Mouse (Mus musculus) lung, postnatal 10 days (tissue): ENCODE data around the gene Sema3a.
A peak's percentile ranks its signal among the peaks of the same experiment; 100 is the strongest.

Source experiments
- DNase-seq: peaks from one replicate; pipeline ENCODE4 v3.0.0; 2021

Gene Sema3a

GRCm38 (mm10) chr5:13327281-13327680 lies 202.1 kb downstream of the Sema3a start:
- DNase-seq, result no peak

GRCm38 (mm10) chr5:13331412-13331811 lies 206.2 kb downstream of the Sema3a start:
- no peak for DNase-seq

GRCm38 (mm10) chr5:13337665-13338064 lies 212.5 kb downstream of the Sema3a start:
- no peak for DNase-seq

GRCm38 (mm10) chr5:13347068-13347467 lies 221.9 kb downstream of the Sema3a start:
- DNase-seq, result no peak

- DNase-seq, result no peak
Measured at GRCm38 (mm10) chr5:13351611-13352010, 226.4 kb downstream of the Sema3a start.

GRCm38 (mm10) chr5:13352995-13353394 lies 227.8 kb downstream of the Sema3a start:
- no peak for DNase-seq

- DNase-seq, result no peak
Measured at GRCm38 (mm10) chr5:13353539-13353938, 228.3 kb downstream of the Sema3a start.

GRCm38 (mm10) chr5:13354913-13355312 lies 229.7 kb downstream of the Sema3a start:
- DNase-seq, result no peak

GRCm38 (mm10) chr5:13358770-13359169 lies 233.6 kb downstream of the Sema3a start:
- DNase-seq, result peak; percentile 1

GRCm38 (mm10) chr5:13360711-13361110 lies 235.5 kb downstream of the Sema3a start:
- DNase-seq, result no peak

GRCm38 (mm10) chr5:13365108-13365507 lies 239.9 kb downstream of the Sema3a start:
- DNase-seq, result no peak

GRCm38 (mm10) chr5:13379223-13379622 lies 254.0 kb downstream of the Sema3a start:
- DNase-seq, result no peak

- DNase-seq, result no peak
Measured at GRCm38 (mm10) chr5:13384047-13384446, 258.8 kb downstream of the Sema3a start.

GRCm38 (mm10) chr5:13384714-13385113 lies 259.5 kb downstream of the Sema3a start:
- no peak for DNase-seq

- no peak for DNase-seq
Measured at GRCm38 (mm10) chr5:13386603-13387002, 261.4 kb downstream of the Sema3a start.

GRCm38 (mm10) chr5:13387679-13388078 lies 262.5 kb downstream of the Sema3a start:
- DNase-seq, result no peak

GRCm38 (mm10) chr5:13389995-13390394 lies 264.8 kb downstream of the Sema3a start:
- DNase-seq, result no peak

- DNase-seq, result peak; percentile 20
Measured at GRCm38 (mm10) chr5:13405432-13405831, 280.2 kb downstream of the Sema3a start.

- DNase-seq, result no peak
Measured at GRCm38 (mm10) chr5:13406131-13406530, 280.9 kb downstream of the Sema3a start.

- DNase-seq, result no peak
Measured at GRCm38 (mm10) chr5:13411920-13412319, 286.7 kb downstream of the Sema3a start.

GRCm38 (mm10) chr5:13413915-13414525 lies 288.8 kb downstream of the Sema3a start:
- DNase-seq, result no peak

- DNase-seq, result no peak
Measured at GRCm38 (mm10) chr5:13416960-13417710, 291.9 kb downstream of the Sema3a start.

GRCm38 (mm10) chr5:13421276-13421925 lies 296.2 kb downstream of the Sema3a start:
- DNase-seq, result no peak

- DNase-seq, result peak; percentile 26
Measured at GRCm38 (mm10) chr5:13428702-13429101, 303.5 kb downstream of the Sema3a start.
